Mouse (Mus musculus) hindlimb bud, embryonic 11.5 days (tissue): Measurements from ENCODE around the gene Sfi1.
"Not testable (repeated sequence)": the region's sequence is repeated elsewhere in the genome, so short reads cannot be mapped to it uniquely, and the experiment has no call there.

Experiments
- DNase-seq: peaks from one replicate; pipeline ENCODE4 v3.0.0-alpha.2; 2012; ENCODE audit warnings: low read depth, low spot score; ENCODE audit errors: extremely low spot score

Gene Sfi1

GRCm38 (mm10) chr11:3173425-3174318, 19.6 kb downstream of the Sfi1 start:
- not testable (repeated sequence) for DNase-seq

- DNase-seq = not testable (repeated sequence)
Observed at GRCm38 (mm10) chr11:3172526-3172925, 20.7 kb downstream of the Sfi1 start.

GRCm38 (mm10) chr11:3171931-3172330, 21.3 kb downstream of the Sfi1 start:
- not testable (repeated sequence) for DNase-seq

GRCm38 (mm10) chr11:3169042-3169441, 24.2 kb downstream of the Sfi1 start:
- not testable (repeated sequence) for DNase-seq

GRCm38 (mm10) chr11:3167571-3168001, 25.7 kb downstream of the Sfi1 start:
- not testable (repeated sequence) for DNase-seq

GRCm38 (mm10) chr11:3167129-3167528, 26.1 kb downstream of the Sfi1 start:
- DNase-seq = not testable (repeated sequence)

GRCm38 (mm10) chr11:3166321-3166720, 26.9 kb downstream of the Sfi1 start:
- not testable (repeated sequence) for DNase-seq

GRCm38 (mm10) chr11:3165210-3165782, 28.0 kb downstream of the Sfi1 start:
- not testable (repeated sequence) for DNase-seq

GRCm38 (mm10) chr11:3163661-3164060, 29.6 kb downstream of the Sfi1 start:
- DNase-seq = not testable (repeated sequence)

- not testable (repeated sequence) for DNase-seq
Observed at GRCm38 (mm10) chr11:3163122-3163521, 30.1 kb downstream of the Sfi1 start.

- not testable (repeated sequence) for DNase-seq
Observed at GRCm38 (mm10) chr11:3162236-3162897, 30.9 kb downstream of the Sfi1 start.

- not testable (repeated sequence) for DNase-seq
Observed at GRCm38 (mm10) chr11:3161370-3161769, 31.9 kb downstream of the Sfi1 start.

- DNase-seq = not testable (repeated sequence)
Observed at GRCm38 (mm10) chr11:3158800-3159199, 34.5 kb downstream of the Sfi1 start.

GRCm38 (mm10) chr11:3157996-3158395, 35.3 kb downstream of the Sfi1 start:
- DNase-seq = not testable (repeated sequence)

- not testable (repeated sequence) for DNase-seq
Observed at GRCm38 (mm10) chr11:3156991-3157390, 36.3 kb downstream of the Sfi1 start.

- not testable (repeated sequence) for DNase-seq
Observed at GRCm38 (mm10) chr11:3153666-3154397, 39.4 kb downstream of the Sfi1 start.

GRCm38 (mm10) chr11:3151358-3151757, 41.9 kb downstream of the Sfi1 start:
- DNase-seq = not testable (repeated sequence)

GRCm38 (mm10) chr11:3150677-3151003, 42.6 kb downstream of the Sfi1 start:
- not testable (repeated sequence) for DNase-seq

- not testable (repeated sequence) for DNase-seq
Observed at GRCm38 (mm10) chr11:3150003-3150676, 43.1 kb downstream of the Sfi1 start.

GRCm38 (mm10) chr11:3149471-3149870, 43.8 kb downstream of the Sfi1 start:
- DNase-seq = not testable (repeated sequence)
